Mouse (Mus musculus) liver, embryonic 11.5 days (tissue): ENCODE results near the gene Celsr1. TPM values are rescaled to one million over a fixed set of nuclear protein-coding genes. Genes with fewer than 3 reads are reported as not detected.

Experiments used
- ATAC-seq: fragments of 200-750 bp; cut with Nextera tagmentation; replicated peaks from 2 replicates; pipeline ENCODE4 v1.8.0; 2017; ENCODE audit warnings: moderate number of reproducible peaks, mild to moderate bottlenecking, moderate TSS enrichment, moderate library complexity; ENCODE audit not compliant: low FRiP score
- DNase-seq: peaks from one replicate; pipeline ENCODE4 v3.0.0-alpha.2; 2017; ENCODE audit warnings: low spot score
- H3K27ac ChIP-seq: fragments of 300-500 bp; sonication (generic); 2 replicates; pipeline ENCODE4 v1.5.1; 2014; ENCODE audit warnings: mild to moderate bottlenecking, low read depth, low read length, control low read depth
- H3K27me3 ChIP-seq: fragments of 300-500 bp; sonication (generic); replicated peaks from 2 replicates; pipeline ENCODE4 v1.6.1; 2014; ENCODE audit warnings: low read length, mixed read lengths; ENCODE audit not compliant: control insufficient read depth, insufficient read depth
- H3K36me3 ChIP-seq: fragments of 300-500 bp; sonication (generic); 2 replicates; pipeline ENCODE4 v1.6.1; 2014; ENCODE audit warnings: mild to moderate bottlenecking, low read length, moderate library complexity, mixed read lengths; ENCODE audit not compliant: control insufficient read depth, insufficient read depth
- H3K4me1 ChIP-seq: fragments of 300-500 bp; sonication (generic); replicated peaks from 2 replicates; pipeline ENCODE4 v1.6.1; 2014; ENCODE audit warnings: low read length, mixed read lengths; ENCODE audit not compliant: control insufficient read depth, insufficient read depth
- H3K4me2 ChIP-seq: fragments of 300-500 bp; sonication (generic); 2 replicates; pipeline ENCODE4 v1.6.1; 2014; ENCODE audit warnings: mild to moderate bottlenecking, control low read depth, moderate library complexity
- H3K4me3 ChIP-seq: fragments of 300-500 bp; sonication (generic); 2 replicates; pipeline ENCODE4 v1.5.1; 2014; ENCODE audit warnings: low read depth, low read length, control low read depth
- H3K9ac ChIP-seq: fragments of 300-500 bp; sonication (generic); 2 replicates; pipeline ENCODE4 v1.6.1; 2014; ENCODE audit warnings: low read depth, low read length, control low read depth
- H3K9me3 ChIP-seq: fragments of 300-500 bp; sonication (generic); 2 replicates; pipeline ENCODE4 v1.6.1; 2016; ENCODE audit warnings: low read length, inconsistent platforms, mixed read lengths; ENCODE audit not compliant: control insufficient read depth
- WGBS: fragments of 180-500 bp; shearing (Covaris S2); extraction: QIAGEN DNeasy Blood & Tissue Kit; methylation state at CpG from one replicate; pipeline ENCODE4 v1.1.7; 2014; 5-methylcytosine and 5-hydroxymethylcytosine counted together
- polyA plus RNA-seq: library from polyadenylated mRNA; unstranded; fragments of >200 nt; fragmentation: Nextera tagmentation; extraction: Ambion mirVana; gene quantifications from 2 replicates; pipeline ENCODE4 v1.2.1, GENCODE M21; 2014

Gene Celsr1
- polyA plus RNA-seq, 1 experiment from 2014 or later: 1.4 TPM

DNA sequence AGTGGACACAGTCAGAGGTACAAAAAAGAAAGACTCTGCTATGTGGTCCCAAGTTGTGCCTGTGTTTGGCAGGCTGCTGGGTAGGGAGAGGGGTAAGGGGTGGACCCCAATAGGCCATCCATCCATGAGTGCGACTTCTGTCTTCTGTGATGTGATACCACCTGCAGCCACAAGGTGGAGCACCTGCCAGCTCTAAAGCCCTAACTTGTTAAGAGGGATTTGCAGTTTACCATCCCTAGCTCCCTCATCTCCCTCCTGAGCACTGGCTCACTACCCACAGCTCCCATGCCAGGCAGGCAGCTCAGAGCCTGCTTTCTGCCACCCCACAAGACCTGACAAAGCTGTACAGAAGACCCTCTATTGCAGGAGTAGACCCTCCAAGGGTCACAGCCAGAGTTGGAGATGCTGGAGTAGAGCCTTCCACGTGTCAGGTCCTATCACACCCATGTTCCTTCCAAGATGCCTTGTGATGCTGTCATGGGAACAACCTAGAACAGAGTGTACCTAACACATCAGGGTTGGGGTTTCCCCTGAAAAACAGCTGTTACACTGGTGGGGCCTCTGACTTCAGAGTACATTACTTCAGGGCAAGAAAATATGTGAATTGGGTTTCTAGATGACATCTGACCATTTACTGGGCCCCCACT lies 20.4 kb upstream of the Celsr1 start:
- ATAC-seq: peak; percentile 28

DNA sequence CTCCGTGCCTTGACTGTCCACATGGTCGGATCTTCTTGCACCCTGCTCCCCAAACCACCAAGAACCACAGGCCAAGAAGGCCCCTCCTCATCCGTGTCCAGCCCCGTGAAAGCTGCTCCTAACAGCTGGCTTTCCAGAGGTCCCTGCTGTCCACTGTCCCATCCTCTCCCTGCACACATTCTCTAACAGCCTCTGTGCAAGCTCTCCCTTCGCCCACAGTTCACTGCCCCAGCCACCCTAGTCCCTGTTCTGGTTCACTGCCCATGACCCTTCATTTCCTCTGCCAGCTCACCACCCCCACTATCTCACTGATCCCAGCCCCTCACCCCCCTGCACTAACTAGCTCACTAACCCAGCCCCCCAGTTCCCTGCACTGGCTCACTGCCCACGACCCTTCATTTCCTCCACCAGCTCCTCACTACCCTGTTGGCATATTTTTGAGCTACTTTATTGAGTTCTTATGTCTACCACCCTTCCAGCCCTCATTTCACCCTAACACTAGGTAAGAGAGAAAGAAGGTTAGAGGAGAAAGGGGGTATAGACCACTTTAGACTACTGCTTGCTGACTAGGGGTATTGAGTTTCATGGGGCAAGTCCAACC lies 18.4 kb upstream of the Celsr1 start:
- H3K9me3 ChIP-seq: no peaks in the 10 kb centered on the region
- H3K4me1 ChIP-seq: peaks cover 35% of the 10 kb centered on the region

More for the DNA sequence above, 20.4 kb upstream of the Celsr1 start:
- Histone ChIP-seq H3K36me3 (no peaks in the 10 kb centered on the region), H3K4me3 (no peak overlapping the region), H3K27ac (peak overlapping the region; percentile 34; the same call in 1 of the 2 replicates), H3K4me1 (peaks cover 46% of the 10 kb centered on the region), H3K27me3 (no peaks in the 10 kb centered on the region), H3K4me2 (no peak overlapping the region), H3K9me3 (no peaks in the 10 kb centered on the region), H3K9ac (no peak overlapping the region)
- 37% methylated on average over 2 of the region's 2 CpGs for WGBS
- peak; percentile 83 for DNase-seq

DNA sequence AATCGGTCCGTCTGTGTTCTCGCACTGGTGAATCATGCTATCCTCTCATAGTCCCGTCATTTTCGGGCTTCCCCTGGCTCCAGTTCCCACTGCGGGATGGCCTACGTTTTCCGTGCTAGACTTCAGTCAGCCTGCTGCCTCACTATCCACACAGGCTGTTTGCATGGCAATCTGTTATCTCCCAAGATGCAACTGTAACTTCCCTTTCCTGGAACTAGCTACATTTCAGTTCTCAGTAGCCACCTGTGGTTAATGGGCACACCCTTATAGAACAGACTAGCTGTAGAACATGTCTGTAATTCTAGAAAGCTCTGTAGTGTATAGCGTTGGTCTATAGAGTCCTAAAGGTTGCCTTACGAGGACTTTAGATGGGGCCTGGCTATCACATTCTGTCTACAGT lies 17.6 kb upstream of the Celsr1 start:
- peaks cover 32% of the 10 kb centered on the region for H3K4me1 ChIP-seq
- H3K9ac ChIP-seq: 0 out of 2 replicates have a peak overlapping the region, but pooled peaks have one; percentile 38
- 44% methylated on average over 10 of the region's 10 CpGs for WGBS
- H3K36me3 ChIP-seq: no peaks in the 10 kb centered on the region
- peak overlapping the region; percentile 52 for H3K4me2 ChIP-seq
- H3K27ac ChIP-seq: peak overlapping the region; percentile 70
- ATAC-seq (peak; percentile 89), DNase-seq (no peak)
- no peaks in the 10 kb centered on the region for H3K27me3 ChIP-seq
- H3K9me3 ChIP-seq: no peaks in the 10 kb centered on the region
- H3K4me3 ChIP-seq: no peak overlapping the region

More for the DNA sequence above, 18.4 kb upstream of the Celsr1 start:
- Histone ChIP-seq H3K4me3 (no peak overlapping the region), H3K27me3 (no peaks in the 10 kb centered on the region), H3K9ac (peak overlapping the region; percentile 38; the same call in 1 of the 2 replicates), H3K27ac (peak overlapping the region; percentile 70; the same call in 1 of the 2 replicates), H3K36me3 (no peaks in the 10 kb centered on the region), H3K4me2 (peak overlapping the region; percentile 52; the same call in 1 of the 2 replicates)
- no peak for ATAC-seq
- 61% methylated on average over 6 of the region's 6 CpGs for WGBS
- DNase-seq: no peak

DNA sequence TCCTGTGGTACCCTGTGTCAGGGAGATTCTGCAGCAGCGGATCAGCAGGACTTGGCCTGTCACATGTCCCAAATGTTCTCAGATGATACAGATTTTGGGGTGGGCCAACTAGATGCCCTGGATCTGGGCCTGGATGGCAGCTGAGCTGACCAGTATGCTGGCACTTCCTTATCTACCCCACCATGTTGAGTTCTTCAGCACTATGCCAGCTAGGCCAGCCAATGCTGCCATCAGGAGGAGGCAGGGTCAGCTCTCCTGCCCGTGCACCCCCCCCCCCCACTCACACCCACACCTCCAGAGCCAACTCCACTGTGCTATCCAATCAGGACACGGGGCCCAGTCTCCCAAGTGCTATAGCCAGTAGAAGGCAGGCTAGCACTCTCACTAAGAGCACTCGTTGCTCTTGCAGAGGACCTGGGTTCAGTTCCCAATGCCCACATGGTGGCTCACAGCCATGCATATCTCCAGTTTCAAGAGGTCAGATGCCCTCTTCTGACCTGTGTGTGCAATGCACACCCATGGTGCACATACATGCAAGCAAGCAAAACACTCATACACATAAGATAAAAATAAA lies 16.7 kb upstream of the Celsr1 start:
- Histone ChIP-seq H3K27ac (peak overlapping the region; percentile 47; the same call in 1 of the 2 replicates), H3K9me3 (no peaks in the 10 kb centered on the region), H3K36me3 (no peaks in the 10 kb centered on the region), H3K4me3 (no peak overlapping the region), H3K27me3 (no peaks in the 10 kb centered on the region), H3K4me1 (peaks cover 25% of the 10 kb centered on the region), H3K9ac (no peak overlapping the region), H3K4me2 (peak overlapping the region; percentile 52)
- DNase-seq (no peak), ATAC-seq (no peak)
- 67% methylated on average over 4 of the region's 4 CpGs for WGBS

DNA sequence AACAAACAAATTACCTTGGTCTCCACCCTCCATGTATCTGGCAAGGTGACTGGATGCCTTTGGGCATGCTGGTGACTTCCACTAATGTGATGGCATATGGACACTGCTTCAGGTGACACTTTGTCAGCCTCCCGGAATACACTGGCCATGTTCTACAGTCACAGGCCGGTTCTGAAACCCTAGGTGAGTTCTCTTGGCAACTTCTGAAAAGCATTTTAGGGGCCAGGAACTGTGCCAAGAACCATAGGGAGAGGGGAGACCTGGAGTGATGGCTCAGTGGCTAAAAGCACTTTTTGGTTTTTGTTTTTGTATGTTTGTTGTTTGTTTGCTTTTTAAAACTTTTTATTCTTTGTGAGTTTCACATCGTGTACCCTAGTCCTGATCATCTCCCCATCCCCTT lies 15.9 kb upstream of the Celsr1 start:
- H3K4me2 ChIP-seq: no peak overlapping the region
- H3K27me3 ChIP-seq: no peaks in the 10 kb centered on the region
- no peaks in the 10 kb centered on the region for H3K36me3 ChIP-seq
- DNase-seq (no peak), ATAC-seq (no peak)
- H3K4me1 ChIP-seq: peaks cover 20% of the 10 kb centered on the region
- no peaks in the 10 kb centered on the region for H3K9me3 ChIP-seq
- no peak overlapping the region for H3K4me3 ChIP-seq
- WGBS: 89% methylated on average over 3 of the region's 3 CpGs
- no peak overlapping the region for H3K9ac ChIP-seq
- no peak overlapping the region for H3K27ac ChIP-seq

- WGBS: 32% methylated on average over 4 of the region's 4 CpGs
- Histone ChIP-seq H3K4me1 (no peaks in the 10 kb centered on the region), H3K27ac (no peak overlapping the region), H3K27me3 (peaks cover 28% of the 10 kb centered on the region), H3K9ac (no peak overlapping the region), H3K9me3 (no peaks in the 10 kb centered on the region), H3K4me3 (no peak overlapping the region), H3K4me2 (no peak overlapping the region), H3K36me3 (no peaks in the 10 kb centered on the region)
- no peak for DNase-seq
- ATAC-seq: no peak
These were observed 8.8 kb upstream of the Celsr1 start for GRCm38 (mm10) chr15:86042364-86042763.

DNA sequence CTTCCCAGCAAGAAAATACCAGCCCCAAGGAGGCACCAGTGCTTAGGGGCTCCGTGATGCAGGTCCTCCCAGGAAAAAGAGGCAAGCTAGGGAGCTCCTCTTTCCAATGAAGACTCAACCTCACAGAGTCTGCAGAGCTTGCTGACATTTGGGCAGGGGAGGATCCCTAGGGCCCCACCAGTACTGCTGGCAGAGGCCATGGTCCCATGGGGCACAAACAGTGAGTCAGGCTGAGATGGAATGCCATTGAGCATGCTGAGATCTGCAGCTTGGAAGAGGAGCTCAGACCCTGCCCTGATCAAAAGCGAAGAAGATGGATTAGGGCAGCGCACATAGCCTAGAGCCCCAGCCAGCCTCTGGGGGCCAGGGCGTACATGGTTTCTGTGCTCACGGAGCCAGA lies 7.8 kb upstream of the Celsr1 start:
- Histone ChIP-seq H3K27me3 (peaks cover 28% of the 10 kb centered on the region), H3K9me3 (no peaks in the 10 kb centered on the region), H3K9ac (no peak overlapping the region), H3K4me3 (no peak overlapping the region), H3K36me3 (no peaks in the 10 kb centered on the region), H3K27ac (no peak overlapping the region), H3K4me2 (no peak overlapping the region), H3K4me1 (no peaks in the 10 kb centered on the region)
- no peak for DNase-seq
- 85% methylated on average over 5 of the region's 5 CpGs for WGBS
- ATAC-seq: no peak

DNA sequence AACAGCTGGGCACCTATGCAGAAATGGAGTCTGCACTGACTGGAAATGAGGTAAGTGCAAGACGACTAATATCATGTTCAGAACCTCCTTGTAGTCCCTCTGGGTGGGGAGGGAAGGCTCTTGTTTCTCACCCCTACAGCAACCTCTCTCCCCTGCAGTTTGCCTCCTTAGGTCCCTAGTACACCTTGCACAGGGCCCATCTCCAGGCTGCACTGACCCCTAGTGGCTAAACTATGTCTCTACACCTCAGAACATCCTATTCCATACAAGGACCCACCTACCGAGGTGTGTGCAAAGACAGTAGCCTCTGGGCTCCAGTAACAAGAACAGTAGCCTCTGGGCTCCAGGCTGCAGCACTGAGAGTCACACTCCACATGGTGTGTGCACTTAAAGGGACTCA lies 5.2 kb upstream of the Celsr1 start:
- peak; percentile 68 for DNase-seq
- peak; percentile 74 for ATAC-seq
- Histone ChIP-seq H3K4me3 (no peak overlapping the region), H3K27me3 (peaks cover 46% of the 10 kb centered on the region), H3K4me1 (peaks cover 2% of the 10 kb centered on the region), H3K36me3 (no peaks in the 10 kb centered on the region), H3K4me2 (no peak overlapping the region), H3K9me3 (no peaks in the 10 kb centered on the region), H3K9ac (no peak overlapping the region), H3K27ac (no peak overlapping the region)
- WGBS: 0% methylated on average over 2 of the region's 2 CpGs
